Mouse (Mus musculus) ovary, postnatal 10 days (tissue): ENCODE data around the gene Pced1b.
"Not testable (repeated sequence)": the region's sequence is repeated elsewhere in the genome, so short reads cannot be mapped to it uniquely, and the experiment has no call there.

Experiments used
- DNase-seq: peaks from one replicate; pipeline ENCODE4 v3.0.0; 2022; ENCODE audit warnings: low spot score

Pced1b gene

GRCm38 (mm10) chr15:97342945-97343344 is 96.0 kb downstream of the Pced1b start:
- DNase-seq: no peak

GRCm38 (mm10) chr15:97343921-97344320 is 97.0 kb downstream of the Pced1b start:
- no peak for DNase-seq

- no peak for DNase-seq
Measured at GRCm38 (mm10) chr15:97345110-97345509, 98.2 kb downstream of the Pced1b start.

DNA sequence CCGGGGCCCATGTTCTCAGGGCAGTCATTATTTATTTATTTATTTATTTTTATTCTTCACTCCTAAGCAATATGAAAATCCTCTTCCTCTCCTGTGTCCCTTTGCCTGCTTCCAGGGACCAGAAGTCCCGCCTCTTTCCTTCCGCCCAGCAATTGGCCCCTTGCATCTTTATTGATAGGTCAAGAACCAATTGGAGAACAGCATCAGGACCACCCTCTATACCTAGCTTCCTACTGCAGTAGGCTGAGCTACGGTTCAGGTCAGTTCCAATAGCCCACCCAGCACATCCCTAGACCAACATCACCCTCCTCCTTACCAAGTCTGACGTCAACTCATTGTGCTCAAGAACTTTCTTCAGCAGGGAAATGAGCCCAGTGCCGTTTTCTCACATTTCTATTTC is 99.0 kb downstream of the Pced1b start:
- no peak for DNase-seq

DNA sequence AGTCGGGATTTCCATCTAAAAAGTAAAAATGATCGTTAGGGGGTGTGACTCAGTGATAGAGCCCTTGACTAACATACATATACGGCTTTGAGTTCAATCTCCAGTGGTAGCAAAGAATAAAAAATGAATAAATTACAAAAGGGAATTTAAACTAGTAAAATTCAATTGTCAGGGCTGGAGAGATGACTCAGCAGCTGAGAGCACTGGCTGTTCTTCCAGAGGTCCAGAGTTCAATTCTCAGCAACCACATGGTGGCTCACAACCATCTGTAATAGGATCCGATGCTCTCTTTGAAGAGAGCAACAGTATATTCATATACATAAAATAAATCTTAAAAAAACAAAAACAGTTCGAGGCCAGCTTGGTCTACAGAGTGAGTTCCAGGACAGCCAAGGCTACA is 99.5 kb downstream of the Pced1b start:
- DNase-seq: no peak

DNA sequence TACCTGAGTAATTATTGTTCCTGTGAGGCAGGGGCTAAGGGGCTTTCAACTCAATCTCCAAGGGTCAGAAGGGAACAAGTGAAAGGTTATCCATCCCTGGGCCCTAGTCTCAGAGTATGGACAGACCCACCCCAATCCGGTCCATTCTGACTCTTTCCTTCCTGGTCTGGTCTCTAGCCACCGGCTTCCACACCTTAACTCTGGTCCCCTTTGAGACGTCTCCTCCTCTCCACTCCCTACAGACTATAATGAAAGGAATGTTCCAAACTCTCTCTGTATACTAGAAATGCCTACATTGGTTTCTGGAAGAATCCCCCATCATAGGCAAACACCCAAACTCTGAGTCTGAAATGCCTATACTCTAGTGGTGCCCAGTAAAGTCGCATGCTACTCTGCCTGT is 100.0 kb downstream of the Pced1b start:
- no peak for DNase-seq

DNA sequence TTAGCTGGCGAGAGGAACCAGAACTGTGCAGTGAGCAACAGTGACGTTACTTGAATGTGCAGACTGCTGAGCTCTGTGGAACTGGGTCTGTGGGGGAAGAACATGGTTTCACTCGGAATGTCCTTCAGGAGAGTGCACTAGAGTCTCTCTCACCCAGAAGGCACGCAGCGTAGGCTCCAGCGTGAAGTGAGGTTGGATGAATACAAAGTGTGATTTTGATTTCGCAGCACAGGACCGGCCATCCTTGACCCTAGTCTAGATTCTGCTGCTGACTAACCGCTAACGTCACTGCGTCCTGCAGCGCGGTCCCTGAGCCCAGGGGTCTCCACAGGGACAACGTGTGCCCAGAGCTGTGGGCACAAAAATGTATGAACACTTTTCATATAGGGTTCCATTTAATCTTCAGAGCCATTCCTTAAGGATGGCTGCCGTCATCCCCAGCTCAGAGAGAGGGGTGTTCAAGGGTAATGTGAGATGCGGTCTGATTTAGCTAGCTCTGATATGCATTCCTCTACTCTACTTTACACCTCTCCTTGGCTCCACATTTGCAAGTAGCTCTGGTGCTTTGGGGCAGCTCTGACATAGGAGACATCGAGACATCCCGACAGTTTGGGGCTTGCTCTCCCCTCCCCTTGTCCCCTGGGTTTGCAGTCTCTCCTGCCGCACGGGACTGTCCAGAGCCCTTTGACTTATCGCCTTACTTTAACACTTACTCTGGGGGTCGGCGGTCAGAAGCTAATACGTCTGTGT is 101.8 kb downstream of the Pced1b start:
- no peak for DNase-seq

GRCm38 (mm10) chr15:97350528-97350927 is 103.6 kb downstream of the Pced1b start:
- no peak for DNase-seq

GRCm38 (mm10) chr15:97351016-97351415 is 104.1 kb downstream of the Pced1b start:
- DNase-seq: no peak

DNA sequence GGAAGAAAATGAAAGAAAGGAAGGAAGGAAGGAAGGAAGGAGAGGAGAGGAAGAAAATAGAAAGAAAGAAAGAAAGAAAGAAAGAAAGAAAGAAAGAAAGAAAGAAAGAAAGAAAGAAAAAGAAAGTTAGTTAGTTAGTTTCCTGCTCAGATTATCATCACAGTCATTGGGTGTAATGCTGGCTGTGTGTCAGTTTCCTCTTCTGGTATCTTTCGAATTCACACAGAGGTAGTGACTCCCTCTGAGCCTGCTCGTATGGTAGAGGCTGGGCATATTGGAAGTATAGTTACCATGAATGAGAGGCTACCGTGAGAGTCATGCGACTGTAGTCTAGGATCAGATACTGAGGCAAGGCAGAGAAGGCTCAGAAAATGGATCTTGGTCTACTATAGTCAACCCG is 104.8 kb downstream of the Pced1b start:
- DNase-seq: no peak

GRCm38 (mm10) chr15:97355676-97356303 is 108.9 kb downstream of the Pced1b start:
- DNase-seq: no peak

DNA sequence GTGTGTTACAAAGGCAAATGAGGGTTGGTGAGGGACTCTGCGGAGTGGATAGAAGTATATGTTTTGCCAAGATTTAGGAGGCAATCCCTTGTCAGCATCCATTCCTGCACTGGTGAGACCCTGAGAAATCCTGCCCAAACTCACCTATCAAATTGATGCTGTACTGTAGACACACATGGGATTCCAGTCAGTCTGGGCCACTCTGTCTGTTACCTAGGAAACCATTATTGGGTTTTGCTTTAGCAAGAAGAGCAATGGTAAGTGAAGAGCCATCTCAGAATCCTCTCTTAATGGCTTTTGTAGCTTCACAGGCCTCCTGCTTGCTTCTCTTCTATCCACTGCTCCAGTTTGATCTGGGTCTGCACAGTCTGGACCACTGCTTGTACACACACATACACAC is 110.1 kb downstream of the Pced1b start:
- no peak for DNase-seq

- DNase-seq: no peak
Measured at GRCm38 (mm10) chr15:97360842-97361770, 114.2 kb downstream of the Pced1b start.

- DNase-seq: no peak
Measured at GRCm38 (mm10) chr15:97361771-97362171, 114.9 kb downstream of the Pced1b start.

GRCm38 (mm10) chr15:97364271-97364670 is 117.4 kb downstream of the Pced1b start:
- not testable (repeated sequence) for DNase-seq

GRCm38 (mm10) chr15:97364968-97365367 is 118.1 kb downstream of the Pced1b start:
- no peak for DNase-seq

DNA sequence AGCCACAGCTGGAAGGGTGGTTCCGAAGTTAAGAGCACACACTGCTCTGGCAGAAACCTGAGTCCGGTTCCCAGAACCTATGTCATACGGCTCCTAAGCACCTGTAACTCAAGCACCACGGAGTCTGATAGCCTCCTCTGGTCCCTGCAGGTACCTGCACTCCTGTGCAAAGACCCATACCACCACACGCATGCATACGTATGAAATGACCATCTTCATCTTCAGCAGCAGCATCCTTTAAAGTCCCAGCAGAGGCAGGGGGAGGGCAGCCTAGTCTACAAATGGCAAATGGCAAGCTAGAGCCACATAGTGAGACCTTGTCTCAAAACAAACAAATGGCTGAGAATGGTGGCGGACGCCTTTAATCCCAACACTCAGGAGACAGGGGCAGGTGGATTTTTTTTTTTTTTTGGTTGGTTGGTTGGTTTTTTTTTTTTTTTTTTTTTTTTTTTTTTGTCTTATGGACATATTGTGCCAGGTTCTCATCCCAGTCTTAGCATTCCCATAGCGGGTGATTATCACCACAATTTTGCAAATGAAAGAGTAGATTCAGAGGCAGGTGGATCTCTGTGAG is 121.2 kb downstream of the Pced1b start:
- no peak for DNase-seq

GRCm38 (mm10) chr15:97368631-97369030 is 121.7 kb downstream of the Pced1b start:
- DNase-seq: no peak

GRCm38 (mm10) chr15:97369144-97369543 is 122.2 kb downstream of the Pced1b start:
- no peak for DNase-seq

DNA sequence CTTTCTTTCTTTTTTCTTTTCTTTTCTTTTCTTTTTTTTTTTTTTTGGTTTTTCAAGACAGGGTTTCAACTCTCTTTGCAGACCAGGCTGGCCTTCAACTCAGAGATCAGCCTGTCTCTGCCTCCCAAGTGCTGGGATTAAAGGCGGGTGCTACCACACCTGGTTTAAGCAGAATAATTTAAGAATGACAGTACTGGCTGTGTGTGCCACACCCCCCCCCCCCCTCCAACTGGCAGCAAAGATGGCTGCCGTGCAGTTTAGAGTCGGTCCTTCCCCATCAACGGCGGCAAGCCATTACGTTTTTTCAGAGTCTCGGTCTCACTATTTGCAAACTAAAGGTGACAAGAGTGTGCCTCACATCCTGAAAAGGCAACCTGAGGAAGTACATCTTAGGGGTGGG is 124.0 kb downstream of the Pced1b start:
- no peak for DNase-seq

- not testable (repeated sequence) for DNase-seq
Measured at GRCm38 (mm10) chr15:97372043-97372442, 125.1 kb downstream of the Pced1b start.

GRCm38 (mm10) chr15:97372611-97373131 is 125.8 kb downstream of the Pced1b start:
- DNase-seq: no peak
